Mouse (Mus musculus) urinary bladder, adult 18-20 months (tissue): ENCODE data around the gene Zfp384.
A peak's percentile ranks its signal among the peaks of the same experiment; 100 is the strongest.

Experiments
- DNase-seq, 2 experiments: peaks; one replicate each; pipeline ENCODE4 v3.0.0; 2022; ENCODE audit warnings: low spot score in 2 of 2, mixed read lengths in 2 of 2

Zfp384 gene

DNA sequence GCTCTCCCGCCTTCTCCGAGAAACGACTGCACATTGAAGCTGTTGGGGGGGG lies at the start of gene Zfp384:
Gene Zfp384 (plus strand): TSS at position 17 of the 52 bp plus-strand sequence.
- no peak for DNase-seq

DNA sequence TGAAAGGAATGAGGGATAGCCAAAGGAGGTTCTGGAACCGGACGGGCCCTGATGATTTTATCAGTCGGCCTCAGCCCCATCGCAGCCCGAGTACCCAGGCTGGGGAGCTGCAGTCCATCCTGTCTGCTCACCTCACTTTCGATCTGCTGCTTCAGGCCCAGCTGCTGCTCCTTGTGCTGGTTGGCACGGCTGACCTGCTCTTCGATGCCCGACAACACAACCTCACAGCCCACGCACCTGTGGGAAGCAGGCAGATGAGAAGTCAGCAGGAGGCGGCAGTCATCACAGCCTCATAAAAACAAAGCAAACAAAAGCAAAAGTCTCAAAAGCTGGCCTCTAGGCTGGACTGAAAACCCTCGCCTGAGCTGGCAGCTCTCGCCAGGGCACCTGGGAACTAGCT lies 49.0 kb upstream of the Zfp384 start:
- no peak for DNase-seq

DNA sequence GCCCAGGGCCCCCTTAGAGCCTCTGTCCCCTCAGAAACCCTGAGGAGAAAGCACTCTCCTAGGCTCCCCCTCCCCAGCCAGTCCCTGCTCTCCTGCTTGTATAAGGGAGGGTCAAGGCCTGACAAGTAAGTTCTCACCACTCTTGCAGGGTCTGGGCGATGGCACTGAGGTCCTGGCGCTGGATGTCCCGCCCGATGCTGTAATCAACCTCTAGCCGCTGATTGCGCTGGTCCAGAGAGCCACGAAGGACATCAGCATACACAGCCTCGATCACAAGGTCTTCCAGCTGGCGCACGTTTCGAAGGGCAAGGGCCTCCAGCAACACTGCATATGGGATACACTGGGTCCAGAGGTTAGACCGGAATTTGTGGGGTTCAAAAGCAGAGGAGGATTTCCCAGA lies 47.9 kb upstream of the Zfp384 start:
- DNase-seq = no peak

DNA sequence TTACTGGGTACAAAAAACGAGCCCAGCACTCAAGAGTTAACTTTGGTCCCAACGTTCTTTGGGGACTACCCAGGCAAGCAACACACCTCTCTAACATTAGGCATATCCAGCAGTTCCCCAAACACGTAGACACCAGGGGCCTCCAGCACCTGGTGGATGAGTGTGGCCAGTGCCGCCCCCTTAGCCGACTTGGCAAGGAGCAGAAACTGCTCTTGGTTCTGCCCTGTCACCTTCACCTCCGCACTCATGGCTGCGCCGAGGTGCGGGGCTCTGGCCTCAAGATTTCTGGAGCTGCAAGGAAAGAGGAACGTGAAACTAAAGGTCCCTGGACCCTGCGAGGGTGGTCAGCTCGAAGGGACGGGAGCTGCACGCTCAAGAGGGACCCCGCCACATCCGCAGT lies 44.3 kb upstream of the Zfp384 start:
- DNase-seq = no peak

DNA sequence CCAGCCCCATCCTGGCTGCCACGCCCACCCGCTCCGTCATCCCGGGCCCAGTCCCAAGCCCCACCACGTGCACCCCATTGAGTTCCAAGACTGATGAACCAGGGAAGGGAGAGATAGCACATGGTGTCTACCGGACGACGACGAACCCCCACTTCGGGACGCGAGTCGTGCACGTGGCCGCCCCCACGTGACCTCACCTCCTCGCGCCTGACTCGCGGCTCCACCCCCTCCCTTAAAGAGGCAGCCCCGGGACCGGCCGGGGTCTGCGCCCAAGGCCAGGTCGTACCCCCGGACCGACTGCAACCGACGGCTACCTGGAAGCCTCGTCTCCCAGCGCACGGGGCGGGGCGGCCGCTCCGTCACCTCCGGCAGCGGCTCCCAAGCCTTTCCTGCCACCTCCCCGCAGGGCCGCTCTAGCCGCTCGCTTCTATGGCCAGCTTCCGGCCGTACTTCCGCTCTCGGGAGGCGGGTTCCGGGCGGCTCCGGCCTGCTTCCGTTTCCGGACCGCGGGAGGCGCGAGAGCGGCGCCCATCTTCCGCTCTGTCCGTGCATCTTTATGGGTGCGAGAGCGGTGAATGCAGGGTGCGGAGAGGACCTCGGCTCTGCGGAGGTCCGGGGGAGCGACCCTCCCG lies 43.7 kb upstream of the Zfp384 start, which contains the start of gene Cops7a:
Gene Cops7a (minus strand): TSS at position 451 of the 632 bp plus-strand sequence.
- peak; percentile 94 to 95 for DNase-seq

DNA sequence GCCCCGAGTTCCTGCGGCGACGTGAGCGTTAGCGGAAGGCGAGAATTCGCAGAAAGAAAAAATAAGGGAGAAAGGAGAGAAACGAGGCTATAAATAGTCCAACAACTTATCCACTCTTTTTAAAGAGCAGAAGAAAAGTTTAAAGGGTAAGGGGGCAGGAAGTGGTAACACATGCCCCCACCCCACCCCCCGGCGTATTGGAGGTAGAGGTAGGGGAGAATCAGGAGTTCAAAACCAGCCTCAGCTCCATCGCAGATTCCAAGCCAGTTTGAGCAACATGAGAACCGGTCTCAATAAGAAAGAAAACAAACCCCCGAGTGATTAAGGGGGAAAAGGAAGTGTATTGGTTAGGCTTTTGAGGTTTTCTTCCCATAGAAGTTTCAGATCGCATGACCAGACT lies 43.2 kb upstream of the Zfp384 start:
- DNase-seq = no peak

DNA sequence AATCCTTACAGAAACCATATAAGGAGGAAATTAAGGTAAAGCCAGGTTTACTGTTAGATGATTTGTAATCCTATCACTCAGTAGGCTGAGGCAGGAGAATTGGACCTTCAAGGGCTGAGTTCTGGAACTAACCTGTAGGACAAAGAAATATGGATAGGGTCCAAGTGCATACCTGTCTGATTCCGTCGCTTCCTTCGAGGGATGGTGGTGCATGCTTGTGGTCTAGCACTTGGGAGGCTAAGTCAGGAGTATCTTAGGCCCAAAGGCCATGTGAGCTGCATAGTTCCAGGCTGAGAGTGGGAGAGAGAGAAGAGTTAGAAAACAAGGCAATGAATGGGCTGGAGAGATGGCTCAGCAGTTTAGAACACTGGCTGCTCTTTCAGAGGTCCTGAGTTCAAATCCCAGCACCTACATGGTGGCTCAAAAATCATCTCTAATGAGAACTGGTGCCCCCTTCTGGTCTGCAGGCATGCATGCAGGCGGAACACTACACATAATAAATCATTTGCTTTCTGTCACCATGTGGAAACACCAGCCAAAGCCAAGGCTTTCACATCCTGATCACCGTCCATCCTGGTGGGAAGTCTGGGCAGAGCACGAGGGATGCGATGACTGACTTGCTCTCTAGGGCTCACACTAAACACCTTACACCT lies 42.4 kb upstream of the Zfp384 start:
- no peak for DNase-seq

DNA sequence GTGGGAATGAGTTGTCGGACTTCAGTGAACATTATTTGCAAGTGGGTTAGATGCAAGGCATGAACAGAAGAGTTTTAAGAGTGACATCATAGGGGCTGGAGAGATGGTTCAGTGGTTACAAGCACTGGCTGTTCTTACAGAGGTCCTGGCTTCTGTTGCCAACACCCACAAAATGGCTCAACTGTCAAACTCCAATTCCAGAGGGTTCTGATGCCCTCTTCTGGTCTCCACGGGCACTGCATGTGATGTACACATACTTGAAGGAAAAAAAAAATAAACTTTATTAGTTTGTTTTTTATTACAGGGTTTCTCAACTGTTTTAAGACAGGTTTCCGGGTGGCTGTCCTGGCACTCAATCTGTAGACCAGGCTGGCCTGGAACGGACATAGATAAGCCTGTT lies 41.2 kb upstream of the Zfp384 start:
- no peak for DNase-seq

DNA sequence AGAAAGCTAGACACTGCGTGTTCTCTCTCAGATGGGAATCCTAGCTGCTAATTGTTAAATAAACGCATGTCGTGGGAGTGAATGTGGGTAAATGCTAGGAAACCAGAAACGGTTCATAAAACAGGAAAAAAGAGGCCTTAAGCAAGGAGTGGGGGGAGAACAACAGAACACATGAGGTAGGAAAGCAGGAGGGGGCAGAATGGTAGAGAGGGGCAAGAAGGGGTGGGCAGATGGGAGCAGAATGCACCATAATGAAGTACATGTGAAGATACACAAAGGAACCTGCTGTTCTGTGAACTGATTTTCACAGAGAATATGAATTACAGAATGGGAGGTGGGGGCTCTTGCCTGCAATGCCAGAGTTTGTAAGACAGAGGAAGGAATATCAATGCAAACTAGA lies 16.7 kb upstream of the Zfp384 start:
- no peak for DNase-seq

DNA sequence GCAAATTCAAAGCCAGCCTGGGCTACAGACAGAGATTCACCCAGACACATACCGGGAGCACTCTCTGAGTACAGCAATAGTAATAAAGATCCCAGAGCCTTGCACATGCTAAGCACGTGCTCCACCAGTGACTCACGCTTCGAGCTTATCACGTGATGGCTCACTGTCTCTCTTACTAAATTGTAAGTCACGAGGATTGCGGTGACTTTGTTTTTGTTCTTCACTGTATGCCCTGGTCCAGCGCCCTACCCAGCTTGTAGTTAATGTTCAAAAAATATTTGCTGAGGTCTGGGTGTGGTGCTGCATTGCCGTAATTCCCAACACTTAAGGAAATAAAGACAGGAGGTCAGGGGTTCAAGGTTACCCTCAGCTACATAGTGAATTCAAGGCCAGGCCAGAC lies 15.6 kb upstream of the Zfp384 start:
- peak in 1 of 2 experiments; percentile 37 for DNase-seq

DNA sequence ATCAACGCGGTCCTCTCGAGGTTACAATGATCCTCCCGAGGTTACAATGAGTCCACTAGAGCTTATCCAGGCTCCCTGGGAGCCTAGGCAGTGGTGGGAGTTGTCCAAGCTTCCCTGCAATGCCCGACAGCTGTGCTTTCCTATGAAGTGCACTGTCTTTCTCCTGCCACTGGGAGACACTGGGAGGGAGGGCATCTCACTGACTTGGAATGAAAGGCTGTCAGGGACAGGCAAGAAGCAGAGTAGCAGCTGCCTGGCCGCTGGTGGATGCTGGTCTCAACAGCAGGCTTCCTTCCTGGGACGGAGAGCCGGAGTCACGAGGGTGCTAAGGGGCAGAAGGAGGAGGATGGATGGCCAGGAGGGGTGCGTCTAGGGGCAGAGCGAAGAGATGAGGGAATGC lies 15.1 kb upstream of the Zfp384 start:
- DNase-seq = no peak

DNA sequence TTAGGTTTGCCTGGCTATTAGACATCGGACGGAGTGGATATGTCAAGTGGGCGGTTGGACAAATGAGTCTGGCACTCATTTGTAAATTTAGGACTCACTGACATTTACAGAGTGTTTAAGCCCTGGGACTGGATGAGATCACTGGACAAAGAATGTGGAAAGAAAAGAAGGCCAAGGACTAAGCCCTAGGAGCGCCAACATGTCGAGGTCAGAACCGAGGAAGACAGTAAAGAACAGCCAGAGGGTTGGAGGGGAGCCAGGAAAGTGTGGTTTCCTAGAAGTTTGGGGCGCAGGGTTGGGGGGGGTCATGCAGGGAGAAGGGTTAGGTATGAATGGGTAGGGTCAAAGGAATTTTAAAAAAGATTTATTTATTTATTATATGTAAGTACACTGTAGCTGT lies 13.7 kb upstream of the Zfp384 start:
- no peak for DNase-seq

DNA sequence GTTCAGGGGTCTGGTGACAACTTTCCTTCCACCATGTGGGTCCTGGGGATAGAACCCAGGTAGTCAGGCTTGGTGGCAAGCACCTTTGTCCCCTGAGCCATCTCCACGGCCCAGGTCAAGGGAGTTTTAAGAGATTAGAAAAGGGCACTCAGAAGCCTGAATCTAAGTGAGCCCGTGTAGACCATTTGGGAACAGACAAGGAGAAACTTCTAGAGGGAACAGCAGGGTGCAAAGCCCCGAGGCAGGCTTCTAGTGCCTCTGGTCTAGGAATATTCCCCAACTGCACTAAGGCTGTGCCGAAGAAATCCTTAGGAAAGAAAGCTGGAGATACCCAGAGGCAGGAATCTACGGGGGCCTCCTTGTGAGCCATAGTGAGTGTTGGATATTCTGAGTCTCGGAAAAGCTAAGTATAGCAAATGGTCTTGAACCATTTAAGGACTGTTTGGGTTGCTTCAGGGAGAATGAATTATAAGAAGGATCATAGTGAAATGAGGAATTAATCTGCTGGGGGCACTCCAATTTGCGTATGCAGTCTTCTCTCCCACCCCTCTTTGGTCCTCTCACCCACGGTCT lies 13.0 kb upstream of the Zfp384 start:
- DNase-seq = no peak

DNA sequence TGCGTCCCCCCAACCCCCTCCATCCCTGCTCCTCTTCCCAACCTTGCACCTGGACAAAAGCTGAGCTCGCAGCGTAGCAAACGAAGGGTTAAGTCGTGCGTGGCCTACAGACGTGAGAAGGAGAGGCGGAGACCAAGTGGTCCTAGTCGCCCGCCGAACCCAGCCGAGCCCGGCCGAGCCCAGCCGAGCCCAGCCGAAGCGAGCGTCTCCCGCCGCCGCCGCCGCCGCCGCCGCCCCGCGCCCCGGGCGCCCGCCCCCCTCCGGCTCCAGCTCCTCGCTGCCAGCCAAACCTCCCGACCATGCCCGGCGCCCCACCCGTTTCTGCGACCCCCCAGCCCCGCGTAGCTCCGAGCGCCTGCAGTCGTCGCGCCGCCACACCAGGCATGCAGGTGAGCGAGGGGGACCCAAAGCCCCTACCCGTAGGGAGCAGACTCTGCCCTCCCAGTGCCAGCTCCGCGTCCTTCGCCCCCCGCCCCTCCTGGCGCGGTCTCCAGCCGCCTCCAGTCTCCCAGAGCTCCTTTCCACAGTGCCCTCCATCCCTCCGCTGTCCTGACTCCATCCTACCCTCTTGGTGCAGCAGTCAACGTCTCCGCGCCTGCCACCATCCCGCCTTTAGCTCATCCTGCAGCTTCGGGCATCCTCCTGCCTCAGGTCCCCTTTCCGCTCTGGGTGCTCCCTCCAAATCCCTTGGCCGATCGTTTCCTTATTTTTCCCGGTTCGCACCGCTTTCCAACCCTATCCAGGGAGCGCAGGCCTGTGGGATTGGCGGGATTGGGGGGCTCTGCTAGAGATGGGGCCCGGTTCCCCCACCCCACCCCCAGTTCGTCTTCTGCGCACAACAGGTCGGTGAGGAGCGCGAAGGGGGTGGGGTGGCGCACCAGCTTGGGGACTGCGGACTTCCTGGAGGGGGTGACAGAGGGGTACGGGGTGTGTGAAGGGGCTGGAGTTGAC lies 12.1 kb upstream of the Zfp384 start, which contains the start of gene Pianp:
Gene Pianp (plus strand): TSS at position 144 of the 951 bp plus-strand sequence.
- peak; percentile 64 to 77 for DNase-seq

DNA sequence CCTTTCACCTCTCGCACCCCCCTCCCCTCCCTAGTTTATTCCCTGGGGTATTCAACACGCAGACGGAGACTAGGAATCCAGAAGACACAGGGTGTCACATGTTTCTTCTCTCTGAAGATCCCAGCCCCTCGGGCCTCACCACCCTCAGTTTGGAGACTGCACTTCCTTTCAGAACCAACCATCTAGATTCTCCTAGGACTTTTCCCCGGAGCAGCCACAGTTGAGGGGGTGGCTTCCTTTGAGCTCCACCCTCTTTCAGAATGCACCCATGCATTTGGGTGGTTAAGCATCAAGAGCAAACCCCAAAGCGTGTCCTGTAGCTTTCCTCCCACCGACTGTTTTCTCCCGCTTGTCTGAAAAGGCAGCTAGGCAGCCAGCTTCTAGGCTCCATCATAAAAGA lies 10.9 kb upstream of the Zfp384 start:
- no peak for DNase-seq

DNA sequence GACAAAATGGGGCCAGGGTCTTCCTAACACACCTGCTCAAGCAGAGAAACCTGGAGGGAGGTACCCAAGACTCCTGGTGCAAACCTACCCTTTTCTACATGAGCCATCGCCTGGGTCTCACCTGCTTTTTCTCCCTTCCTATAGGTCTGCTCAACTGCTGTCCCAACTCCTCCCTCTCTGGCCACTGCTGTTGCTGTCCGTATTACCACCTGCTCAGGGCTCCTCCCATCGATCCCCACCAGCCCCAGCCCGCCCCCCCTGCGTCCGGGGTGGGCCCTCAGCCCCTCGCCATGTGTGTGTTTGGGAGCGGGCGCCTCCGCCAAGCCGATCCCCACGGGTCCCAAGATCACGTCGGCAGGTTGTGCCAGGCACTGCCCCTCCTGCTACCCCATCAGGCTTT lies 9.9 kb upstream of the Zfp384 start:
- no peak for DNase-seq

DNA sequence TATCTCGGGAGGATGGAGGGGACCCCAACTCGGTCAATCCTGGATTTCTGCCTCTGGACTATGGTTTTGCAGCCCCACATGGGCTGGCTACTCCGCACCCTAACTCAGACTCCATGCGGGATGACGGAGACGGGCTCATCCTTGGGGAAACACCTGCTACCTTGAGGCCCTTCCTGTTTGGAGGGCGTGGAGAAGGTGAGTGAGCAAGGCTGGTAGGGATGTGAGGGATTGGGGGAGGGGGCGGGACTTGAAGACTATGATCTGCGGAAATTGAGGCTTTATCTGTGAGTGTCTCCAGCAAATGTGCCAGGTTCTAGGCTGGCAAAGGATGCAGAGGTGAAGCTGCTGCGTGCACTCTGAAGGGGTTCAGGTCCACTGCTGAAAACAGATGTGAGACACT lies 9.4 kb upstream of the Zfp384 start:
- no peak for DNase-seq

DNA sequence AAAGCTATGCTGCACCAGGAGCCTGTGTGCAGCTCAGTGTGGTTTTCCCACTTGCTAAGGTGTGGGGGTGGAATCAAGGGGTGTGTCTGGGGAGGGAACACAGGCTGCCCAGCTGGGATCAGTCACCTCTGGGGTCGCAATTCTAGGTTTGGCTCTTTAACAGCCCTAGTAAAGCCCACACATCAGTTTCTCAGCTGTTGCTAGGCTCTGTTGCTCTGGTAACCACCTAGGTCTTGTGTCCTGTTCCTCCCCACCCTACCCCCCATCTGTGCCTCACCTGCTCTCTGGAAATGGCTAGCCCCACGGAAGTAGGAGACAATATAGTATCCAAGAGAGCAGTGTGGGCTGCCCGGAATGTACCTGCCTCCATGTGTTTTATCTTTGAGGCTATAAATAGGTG lies 5.2 kb upstream of the Zfp384 start:
- DNase-seq = no peak

DNA sequence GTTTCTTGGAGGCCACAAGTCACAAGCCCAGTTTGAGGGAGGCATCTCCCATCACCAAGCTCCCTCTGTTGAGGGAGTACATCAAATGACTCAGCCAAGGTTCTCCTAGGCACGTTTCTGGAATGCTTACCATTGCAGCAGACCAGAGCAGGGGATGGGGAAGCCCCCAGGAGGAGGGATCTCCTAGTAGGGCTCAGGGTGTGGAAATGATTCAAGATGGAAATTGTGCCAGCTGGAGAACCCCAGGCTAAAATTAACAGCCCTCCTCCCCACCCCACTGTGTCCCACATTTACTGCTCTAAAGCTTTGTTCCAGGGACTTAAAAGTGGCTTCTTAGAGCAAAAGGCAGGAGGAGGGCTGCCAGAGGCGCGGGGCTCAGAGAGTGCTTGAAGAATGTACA lies 3.9 kb upstream of the Zfp384 start:
- no peak for DNase-seq

DNA sequence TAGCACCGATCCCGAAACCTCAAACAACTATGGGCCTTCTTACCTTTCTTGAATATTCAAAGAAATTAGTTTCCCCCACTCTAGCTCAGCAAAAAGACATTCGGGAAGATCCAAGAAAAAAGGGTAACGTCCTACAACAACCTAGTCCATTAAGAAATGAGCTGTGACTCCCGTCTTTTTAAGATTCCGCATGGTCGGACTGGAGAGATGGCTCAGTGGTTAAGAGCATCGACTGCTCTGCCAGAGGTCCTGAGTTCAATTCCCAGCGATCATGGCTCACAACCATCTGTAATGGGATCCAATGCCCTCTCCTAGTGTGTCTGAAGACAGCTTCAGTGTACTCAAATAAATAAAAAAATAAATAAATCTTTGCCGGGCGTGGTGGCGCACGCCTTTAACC lies 885 bp upstream of the Zfp384 start:
- no peak for DNase-seq

DNA sequence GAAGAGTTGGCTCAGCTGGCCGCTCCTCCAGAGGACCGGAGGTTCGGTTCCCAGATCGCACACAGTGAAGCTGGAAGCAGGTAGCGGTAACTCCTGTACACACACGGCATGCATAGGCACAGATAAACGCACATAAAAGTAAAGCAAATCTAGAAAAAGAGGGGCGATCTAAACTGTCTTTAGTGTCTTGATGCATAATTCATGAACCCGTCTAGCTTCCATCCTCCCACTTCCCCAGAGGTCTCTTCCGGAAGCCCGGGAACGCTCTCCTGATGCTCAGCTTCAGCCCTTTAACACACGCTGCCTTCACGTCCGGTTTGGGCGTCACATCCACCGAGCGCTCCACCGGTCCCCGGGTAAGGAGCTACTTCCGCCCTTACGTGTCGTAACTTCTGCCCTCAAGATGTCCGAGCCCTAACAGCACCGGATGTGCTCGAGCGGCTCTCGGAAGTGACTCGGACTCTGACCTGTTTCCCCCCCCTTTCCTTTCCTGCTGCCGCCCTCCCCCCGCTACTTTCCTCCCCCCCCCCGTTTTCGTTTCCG lies 288 bp upstream of the Zfp384 start:
- peak; percentile 87 to 98 for DNase-seq
